Mouse (Mus musculus) heart, postnatal 10 days (tissue): Measurements from ENCODE around the gene Arhgap42. TPM values are rescaled to one million over a fixed set of nuclear protein-coding genes. Genes with fewer than 3 reads are reported as not detected.

Source experiments
- DNase-seq, 2 experiments: peaks; one replicate each; pipeline ENCODE4 v3.0.0; 2021
- intact Hi-C: fragments of 180-260 bp; cut with DNase I; formaldehyde crosslinking; loops from one replicate; pipeline ENCODE4 v1.15.1; 2025
- total RNA-seq, 2 experiments: library from RNA; stranded (reverse); gene quantifications; 2 replicates each; pipeline ENCODE4 v1.2.3; 2021

Arhgap42 gene
- 10 to 100 TPM; 11.2 to 12.7 TPM for total RNA-seq

- peak; percentile 78 to 83 for DNase-seq
- intact Hi-C loops = loop anchor here (5.0 kb wide), 2 partner anchors 134 to 186 kb away; no protein-coding TSS in a partner anchor
Measured at GRCm38 (mm10) chr9:9238438-9239391, at the start of gene Arhgap42. Arhgap42 (minus strand) TSS chr9:9239101.

- DNase-seq = no peak
- intact Hi-C loops = no loop called here
Measured at GRCm38 (mm10) chr9:9288140-9288539, 49.2 kb upstream of the Arhgap42 start.

GRCm38 (mm10) chr9:9269305-9269704, 30.4 kb upstream of the Arhgap42 start:
- no peak for DNase-seq
- intact Hi-C loops = no loop called here

GRCm38 (mm10) chr9:9267606-9268601, 29.0 kb upstream of the Arhgap42 start:
- intact Hi-C loops = no loop called here
- DNase-seq = no peak

- intact Hi-C loops = no loop called here
- DNase-seq = no peak
Measured at GRCm38 (mm10) chr9:9263543-9263942, 24.6 kb upstream of the Arhgap42 start.

- intact Hi-C loops = no loop called here
- DNase-seq = no peak
Measured at GRCm38 (mm10) chr9:9262479-9262878, 23.6 kb upstream of the Arhgap42 start.

GRCm38 (mm10) chr9:9254764-9255163, 15.9 kb upstream of the Arhgap42 start:
- DNase-seq = no peak
- intact Hi-C loops = loop anchor here (5.0 kb wide), 1 partner anchor 202 kb away; no protein-coding TSS in a partner anchor

GRCm38 (mm10) chr9:9248529-9248928, 9.6 kb upstream of the Arhgap42 start:
- intact Hi-C loops = no loop called here
- DNase-seq = no peak

GRCm38 (mm10) chr9:9245994-9246393, 7.1 kb upstream of the Arhgap42 start:
- intact Hi-C loops = no loop called here
- no peak for DNase-seq

GRCm38 (mm10) chr9:9243834-9244233, 4.9 kb upstream of the Arhgap42 start:
- DNase-seq = no peak
- intact Hi-C loops = no loop called here

- no peak for DNase-seq
Measured at GRCm38 (mm10) chr9:9241202-9241795, 2.4 kb upstream of the Arhgap42 start.

GRCm38 (mm10) chr9:9237511-9237910, 1.4 kb downstream of the Arhgap42 start:
- DNase-seq = no peak
- intact Hi-C loops = loop anchor here (5.0 kb wide), 2 partner anchors 135 to 185 kb away; no protein-coding TSS in a partner anchor

More at GRCm38 (mm10) chr9:9241202-9241795, 2.4 kb upstream of the Arhgap42 start:
- intact Hi-C loops = no loop called here

GRCm38 (mm10) chr9:9229662-9230061, 9.2 kb downstream of the Arhgap42 start:
- intact Hi-C loops = no loop called here
- DNase-seq = no peak

GRCm38 (mm10) chr9:9224837-9225236, 14.1 kb downstream of the Arhgap42 start:
- intact Hi-C loops = no loop called here
- DNase-seq = no peak

GRCm38 (mm10) chr9:9223384-9223783, 15.5 kb downstream of the Arhgap42 start:
- intact Hi-C loops = no loop called here
- DNase-seq = no peak

- DNase-seq = no peak
- intact Hi-C loops = no loop called here
Measured at GRCm38 (mm10) chr9:9221950-9222486, 16.9 kb downstream of the Arhgap42 start.

GRCm38 (mm10) chr9:9221185-9221584, 17.7 kb downstream of the Arhgap42 start:
- DNase-seq = no peak
- intact Hi-C loops = no loop called here

- no peak for DNase-seq
- intact Hi-C loops = no loop called here
Measured at GRCm38 (mm10) chr9:9218301-9218700, 20.6 kb downstream of the Arhgap42 start.

- intact Hi-C loops = no loop called here
- DNase-seq = no peak
Measured at GRCm38 (mm10) chr9:9214849-9215248, 24.1 kb downstream of the Arhgap42 start.

- DNase-seq = no peak
- intact Hi-C loops = no loop called here
Measured at GRCm38 (mm10) chr9:9214296-9214695, 24.6 kb downstream of the Arhgap42 start.
